Mouse (Mus musculus) hindbrain, embryonic 15.5 days (tissue): ENCODE measurements at regions not wholly inside any gene's neighbourhood (a gene's known extent, or its start where the extent isn't known, plus 50 kb on each side); places are given as distances from the start of the nearest gene placed in this dataset.

Source experiments
- ATAC-seq: fragments of 200-750 bp; cut with Nextera tagmentation; 2 replicates; pipeline ENCODE4 v1.8.0; 2017; ENCODE audit warnings: low read depth, moderate number of reproducible peaks, moderate TSS enrichment; ENCODE audit not compliant: low FRiP score
- H3K27ac ChIP-seq: fragments of 300-500 bp; sonication (generic); replicated peaks from 2 replicates; pipeline ENCODE4 v1.5.1; 2015; ENCODE audit warnings: mild to moderate bottlenecking, inconsistent platforms
- H3K27me3 ChIP-seq: fragments of 300-500 bp; sonication (generic); 2 replicates; pipeline ENCODE4 v1.6.1; 2015; ENCODE audit warnings: control low read depth, inconsistent platforms
- H3K36me3 ChIP-seq: fragments of 300-500 bp; sonication (generic); 2 replicates; pipeline ENCODE4 v1.6.1; 2015; ENCODE audit warnings: control low read depth, inconsistent platforms
- H3K4me1 ChIP-seq: fragments of 300-500 bp; sonication (generic); replicated peaks from 2 replicates; pipeline ENCODE4 v1.6.1; 2015; ENCODE audit warnings: control low read depth, inconsistent platforms
- H3K4me2 ChIP-seq: fragments of 300-500 bp; sonication (generic); 2 replicates; pipeline ENCODE4 v1.6.1; 2015; ENCODE audit warnings: moderate library complexity, mild to moderate bottlenecking, inconsistent platforms
- H3K4me3 ChIP-seq: fragments of 300-500 bp; sonication (generic); 2 replicates; pipeline ENCODE4 v1.5.1; 2015; ENCODE audit warnings: mild to moderate bottlenecking, inconsistent platforms
- H3K9ac ChIP-seq: fragments of 300-500 bp; sonication (generic); 2 replicates; pipeline ENCODE4 v1.6.1; 2015; ENCODE audit warnings: inconsistent platforms
- H3K9me3 ChIP-seq: fragments of 300-500 bp; sonication (generic); 2 replicates; pipeline ENCODE4 v1.6.1; 2016; ENCODE audit warnings: control low read depth, inconsistent platforms
- WGBS: fragments of 180-500 bp; shearing (Covaris S2); methylation state at CpG from one replicate; pipeline ENCODE4 v1.1.7; 2015; 5-methylcytosine and 5-hydroxymethylcytosine counted together

DNA sequence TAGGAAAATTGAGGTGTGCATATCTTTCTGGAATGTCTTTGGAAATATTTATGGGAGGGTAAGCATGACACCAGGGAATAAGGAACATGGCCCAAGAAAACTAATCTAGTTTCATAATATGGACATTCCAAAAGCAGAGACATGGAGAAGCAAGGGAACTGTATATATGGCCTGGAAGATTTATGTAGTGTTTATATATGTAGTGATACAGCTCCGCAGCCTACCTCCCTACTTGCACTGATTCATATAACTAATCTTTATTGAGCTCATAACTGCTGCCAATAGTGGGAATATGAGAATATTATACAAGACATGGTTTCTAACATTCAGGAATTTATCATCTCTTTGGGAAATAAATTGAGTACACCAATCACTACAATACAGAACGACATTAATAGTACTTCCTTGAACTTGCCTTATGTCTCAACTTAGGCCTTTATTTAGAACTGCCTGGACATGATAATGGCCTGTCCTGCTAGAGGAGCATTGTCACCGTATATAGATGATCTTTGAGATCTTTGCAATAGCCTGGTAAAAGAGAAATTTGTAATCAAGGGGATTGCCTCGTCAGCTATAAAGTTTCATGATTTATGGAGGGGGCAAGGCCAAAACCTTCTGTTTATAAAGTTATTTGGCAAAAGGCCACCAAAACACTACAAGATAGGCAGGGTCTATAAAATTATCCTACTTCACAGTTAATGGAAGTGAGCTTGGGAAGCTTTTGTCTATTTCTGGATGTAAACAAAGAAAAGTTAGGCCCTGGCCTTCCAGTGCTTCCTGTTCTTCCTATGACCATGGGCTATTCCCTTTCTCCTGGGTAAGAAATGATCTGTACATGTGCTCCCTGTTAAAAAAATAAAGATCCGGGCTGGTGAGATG, 213.4 kb upstream of the Dcbld2 start:
- no peak overlapping the region for H3K4me3 ChIP-seq
- no peak for ATAC-seq
- no peaks in the 10 kb centered on the region for H3K27me3 ChIP-seq
- H3K9ac ChIP-seq = no peak overlapping the region
- WGBS = 88% methylated on average over 5 of the region's 5 CpGs
- H3K36me3 ChIP-seq = no peaks in the 10 kb centered on the region
- H3K27ac ChIP-seq = no peak overlapping the region
- no peaks in the 10 kb centered on the region for H3K4me1 ChIP-seq
- no peak overlapping the region for H3K4me2 ChIP-seq
- no peaks in the 10 kb centered on the region for H3K9me3 ChIP-seq

- no peak for ATAC-seq
- Histone ChIP-seq H3K4me3 (no peak overlapping the region), H3K4me2 (no peak overlapping the region)
These were observed 196.4 kb upstream of the Dcbld2 start for GRCm38 (mm10) chr16:58211872-58212271.

GRCm38 (mm10) chr16:58234686-58235085, 173.6 kb upstream of the Dcbld2 start:
- Histone ChIP-seq H3K4me3 (no peak overlapping the region), H3K27me3 (no peaks in the 10 kb centered on the region), H3K27ac (no peak overlapping the region), H3K4me2 (no peak overlapping the region), H3K36me3 (no peaks in the 10 kb centered on the region), H3K9me3 (no peaks in the 10 kb centered on the region), H3K4me1 (no peaks in the 10 kb centered on the region), H3K9ac (no peak overlapping the region)
- ATAC-seq = no peak

More at GRCm38 (mm10) chr16:58211872-58212271, 196.4 kb upstream of the Dcbld2 start:
- Histone ChIP-seq H3K9ac (no peak overlapping the region), H3K27ac (no peak overlapping the region), H3K36me3 (no peaks in the 10 kb centered on the region), H3K9me3 (no peaks in the 10 kb centered on the region), H3K4me1 (no peaks in the 10 kb centered on the region), H3K27me3 (no peaks in the 10 kb centered on the region)
- 72% methylated on average over 2 of the region's 2 CpGs for WGBS

DNA sequence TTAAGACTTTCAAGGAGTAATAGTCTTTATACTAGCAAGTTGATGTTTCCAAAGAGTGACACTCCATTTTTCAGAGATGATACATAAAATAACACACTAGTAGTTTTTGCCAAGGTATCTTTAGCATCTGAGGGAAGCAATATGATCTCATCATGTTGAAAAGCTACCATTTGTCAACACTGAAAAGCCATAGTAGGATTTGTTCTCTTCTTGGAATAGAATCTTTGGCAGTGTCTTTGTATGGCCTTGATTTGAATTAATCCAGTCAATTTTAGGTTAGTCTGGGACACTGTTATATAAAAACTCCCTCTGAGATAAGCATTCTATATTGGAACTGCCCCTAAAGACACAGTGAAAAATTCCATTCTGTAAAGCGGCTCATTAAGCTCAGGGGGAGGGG, 171.4 kb upstream of the Dcbld2 start:
- no peak overlapping the region for H3K4me2 ChIP-seq
- no peaks in the 10 kb centered on the region for H3K4me1 ChIP-seq
- H3K9ac ChIP-seq = no peak overlapping the region
- H3K9me3 ChIP-seq = no peaks in the 10 kb centered on the region
- H3K27me3 ChIP-seq = no peaks in the 10 kb centered on the region
- H3K27ac ChIP-seq = no peak overlapping the region
- H3K4me3 ChIP-seq = no peak overlapping the region
- H3K36me3 ChIP-seq = no peaks in the 10 kb centered on the region
- 80% methylated on average over 1 of the region's 1 CpGs for WGBS
- no peak for ATAC-seq

- no peak for ATAC-seq
- H3K4me3 ChIP-seq = no peak overlapping the region
- no peaks in the 10 kb centered on the region for H3K27me3 ChIP-seq
- H3K9me3 ChIP-seq = no peaks in the 10 kb centered on the region
- H3K36me3 ChIP-seq = no peaks in the 10 kb centered on the region
- H3K27ac ChIP-seq = no peak overlapping the region
- H3K4me1 ChIP-seq = no peaks in the 10 kb centered on the region
- H3K4me2 ChIP-seq = no peak overlapping the region
- no peak overlapping the region for H3K9ac ChIP-seq
- 89% methylated on average over 3 of the region's 3 CpGs for WGBS
These were observed 132.0 kb upstream of the Dcbld2 start for GRCm38 (mm10) chr16:58276281-58276680.

GRCm38 (mm10) chr16:58281474-58281873, 126.8 kb upstream of the Dcbld2 start:
- H3K9ac ChIP-seq = no peak overlapping the region
- H3K27ac ChIP-seq = no peak overlapping the region
- H3K4me3 ChIP-seq = no peak overlapping the region
- no peaks in the 10 kb centered on the region for H3K4me1 ChIP-seq
- no peaks in the 10 kb centered on the region for H3K27me3 ChIP-seq
- H3K36me3 ChIP-seq = no peaks in the 10 kb centered on the region
- H3K4me2 ChIP-seq = no peak overlapping the region
- H3K9me3 ChIP-seq = no peaks in the 10 kb centered on the region
- no peak for ATAC-seq
- WGBS = 46% methylated on average over 3 of the region's 3 CpGs

DNA sequence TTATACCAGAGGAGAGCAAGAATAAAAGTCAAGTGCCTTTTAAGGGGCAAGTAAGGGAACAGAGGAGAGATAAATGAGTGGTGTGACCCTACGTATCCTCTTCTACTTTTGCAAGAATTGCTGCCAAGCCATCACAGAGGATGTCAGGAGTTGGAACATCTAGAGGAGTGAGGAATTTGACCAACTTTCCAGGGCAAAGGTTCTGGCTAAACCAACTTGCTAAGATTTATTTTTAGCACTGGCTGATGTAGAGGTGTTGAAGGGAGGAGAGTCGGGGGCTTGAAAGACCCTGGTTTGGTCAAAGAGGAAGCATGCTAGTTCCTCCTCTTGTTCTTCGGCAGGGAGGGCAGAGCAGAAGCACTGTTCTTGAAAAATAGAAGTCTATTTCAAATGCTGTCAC, 113.8 kb upstream of the Dcbld2 start:
- Histone ChIP-seq H3K9ac (no peak overlapping the region), H3K36me3 (no peaks in the 10 kb centered on the region), H3K4me2 (no peak overlapping the region), H3K9me3 (no peaks in the 10 kb centered on the region), H3K4me1 (no peaks in the 10 kb centered on the region), H3K27ac (no peak overlapping the region), H3K27me3 (no peaks in the 10 kb centered on the region), H3K4me3 (no peak overlapping the region)
- 93% methylated on average over 3 of the region's 3 CpGs for WGBS
- no peak for ATAC-seq

GRCm38 (mm10) chr16:58295128-58295527, 113.1 kb upstream of the Dcbld2 start:
- no peak for ATAC-seq
- no peak overlapping the region for H3K27ac ChIP-seq
- WGBS = 83% methylated on average over 1 of the region's 1 CpGs
- no peak overlapping the region for H3K9ac ChIP-seq
- no peaks in the 10 kb centered on the region for H3K9me3 ChIP-seq
- H3K27me3 ChIP-seq = no peaks in the 10 kb centered on the region
- no peak overlapping the region for H3K4me3 ChIP-seq
- H3K4me1 ChIP-seq = no peaks in the 10 kb centered on the region
- H3K4me2 ChIP-seq = no peak overlapping the region
- H3K36me3 ChIP-seq = no peaks in the 10 kb centered on the region

- Histone ChIP-seq H3K27ac (no peak overlapping the region), H3K36me3 (no peaks in the 10 kb centered on the region), H3K9ac (no peak overlapping the region), H3K4me1 (no peaks in the 10 kb centered on the region), H3K4me2 (no peak overlapping the region), H3K4me3 (no peak overlapping the region), H3K9me3 (no peaks in the 10 kb centered on the region), H3K27me3 (no peaks in the 10 kb centered on the region)
- ATAC-seq = peak; percentile 88
- WGBS = 17% methylated on average over 4 of the region's 4 CpGs
These were observed 108.7 kb upstream of the Dcbld2 start for GRCm38 (mm10) chr16:58299495-58299894.

DNA sequence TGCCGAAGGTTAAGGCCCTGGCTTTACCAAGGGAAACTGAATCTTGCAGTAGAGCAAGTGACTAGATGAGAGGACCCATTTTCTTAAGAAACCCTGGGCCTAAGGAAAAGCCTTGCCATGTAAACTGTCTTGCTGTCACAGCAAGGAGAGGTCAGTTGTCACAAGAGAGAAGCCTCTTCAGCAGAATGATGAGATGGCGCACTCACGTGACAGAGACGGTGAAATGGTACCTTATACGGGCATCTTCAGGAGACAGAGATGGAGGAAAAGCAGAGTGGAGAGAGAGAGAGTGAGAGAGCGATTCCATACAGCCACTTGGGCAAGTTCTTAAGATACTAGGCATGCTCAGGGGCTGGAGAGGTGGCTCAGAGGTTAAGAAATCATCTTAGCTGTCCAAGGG, 108.1 kb upstream of the Dcbld2 start:
- no peak overlapping the region for H3K9ac ChIP-seq
- no peaks in the 10 kb centered on the region for H3K9me3 ChIP-seq
- H3K4me1 ChIP-seq = no peaks in the 10 kb centered on the region
- no peaks in the 10 kb centered on the region for H3K27me3 ChIP-seq
- 93% methylated on average over 6 of the region's 6 CpGs for WGBS
- H3K4me2 ChIP-seq = no peak overlapping the region
- no peak overlapping the region for H3K4me3 ChIP-seq
- no peak overlapping the region for H3K27ac ChIP-seq
- H3K36me3 ChIP-seq = no peaks in the 10 kb centered on the region
- ATAC-seq = no peak

DNA sequence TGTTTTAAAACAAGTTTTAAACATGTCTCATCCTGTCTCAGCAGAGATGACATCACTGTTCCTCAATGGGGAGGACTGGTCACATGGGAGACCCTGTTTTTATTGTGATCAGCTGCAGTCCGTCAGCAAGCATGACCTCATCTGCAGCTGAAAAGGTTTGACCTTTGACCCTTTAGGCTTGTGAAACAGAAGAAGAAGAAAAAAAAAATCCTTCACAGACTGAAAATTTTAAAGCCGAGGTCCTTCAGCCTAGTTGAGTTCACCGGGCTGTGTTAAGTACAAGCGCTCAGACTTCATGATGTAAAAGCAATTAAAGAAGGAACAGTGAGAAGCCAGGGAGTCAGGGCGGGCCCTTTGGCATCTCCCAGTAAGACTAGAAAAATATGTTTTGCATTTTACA, 104.7 kb upstream of the Dcbld2 start:
- no peaks in the 10 kb centered on the region for H3K4me1 ChIP-seq
- H3K27ac ChIP-seq = no peak overlapping the region
- no peak overlapping the region for H3K4me3 ChIP-seq
- WGBS = 22% methylated on average over 5 of the region's 5 CpGs
- H3K27me3 ChIP-seq = no peaks in the 10 kb centered on the region
- H3K9me3 ChIP-seq = no peaks in the 10 kb centered on the region
- H3K9ac ChIP-seq = no peak overlapping the region
- no peaks in the 10 kb centered on the region for H3K36me3 ChIP-seq
- ATAC-seq = no peak
- no peak overlapping the region for H3K4me2 ChIP-seq

- H3K36me3 ChIP-seq = no peaks in the 10 kb centered on the region
- no peak overlapping the region for H3K4me3 ChIP-seq
- no peaks in the 10 kb centered on the region for H3K9me3 ChIP-seq
- H3K9ac ChIP-seq = no peak overlapping the region
- H3K4me2 ChIP-seq = no peak overlapping the region
- no peaks in the 10 kb centered on the region for H3K27me3 ChIP-seq
- H3K27ac ChIP-seq = no peak overlapping the region
- WGBS = 67% methylated on average over 6 of the region's 6 CpGs
- ATAC-seq = no peak
- no peaks in the 10 kb centered on the region for H3K4me1 ChIP-seq
These were observed 91.3 kb upstream of the Dcbld2 start for GRCm38 (mm10) chr16:58316889-58317455.

- no peak overlapping the region for H3K27ac ChIP-seq
- 83% methylated on average over 3 of the region's 3 CpGs for WGBS
- H3K4me3 ChIP-seq = no peak overlapping the region
- H3K27me3 ChIP-seq = no peaks in the 10 kb centered on the region
- H3K36me3 ChIP-seq = no peaks in the 10 kb centered on the region
- H3K4me1 ChIP-seq = no peaks in the 10 kb centered on the region
- no peak for ATAC-seq
- H3K9ac ChIP-seq = no peak overlapping the region
- no peak overlapping the region for H3K4me2 ChIP-seq
- H3K9me3 ChIP-seq = no peaks in the 10 kb centered on the region
These were observed 77.2 kb upstream of the Dcbld2 start for GRCm38 (mm10) chr16:58331087-58331486.
